Mouse (Mus musculus) left cerebral cortex, postnatal 25 days (tissue): ENCODE results near the gene Tmem102. TPM values are rescaled to one million over a fixed set of nuclear protein-coding genes. Genes with fewer than 3 reads are reported as not detected.

ENCODE experiments used
- DNase-seq, 2 experiments: peaks; one replicate each; pipeline ENCODE4 v3.0.0; 2022; ENCODE audit warnings: low spot score in 2 of 2, mixed read lengths in 1 of 2
- intact Hi-C: fragments of 180-260 bp; cut with DNase I; formaldehyde crosslinking; loops from one replicate; pipeline ENCODE4 v1.15.1; 2025
- total RNA-seq, 2 experiments: library from RNA; stranded (reverse); gene quantifications; 2 replicates each; pipeline ENCODE4 v1.2.3; 2021

The Tmem102 gene
- total RNA-seq, 2 experiments from 2014 or later = not detected

- intact Hi-C loops = loop anchor here (1.0 to 2.0 kb wide), 2 partner anchors 7 to 71 kb away; partner anchors contain the start of genes Nlgn2 and Polr2a
- peak in 1 of 2 experiments; percentile 39 for DNase-seq
Measured at GRCm38 (mm10) chr11:69765221-69766125, 40.0 kb downstream of the Tmem102 start, which contains the start of gene Zbtb4. Zbtb4 (plus strand) TSS chr11:69765912.

GRCm38 (mm10) chr11:69763551-69763950, 41.9 kb downstream of the Tmem102 start:
- DNase-seq = no peak
- intact Hi-C loops = no loop called here

- intact Hi-C loops = no loop called here
- no peak for DNase-seq
Measured at GRCm38 (mm10) chr11:69761868-69762267, 43.6 kb downstream of the Tmem102 start, which contains the start of gene Slc35g3. Slc35g3 (minus strand) TSS chr11:69761968.

DNA sequence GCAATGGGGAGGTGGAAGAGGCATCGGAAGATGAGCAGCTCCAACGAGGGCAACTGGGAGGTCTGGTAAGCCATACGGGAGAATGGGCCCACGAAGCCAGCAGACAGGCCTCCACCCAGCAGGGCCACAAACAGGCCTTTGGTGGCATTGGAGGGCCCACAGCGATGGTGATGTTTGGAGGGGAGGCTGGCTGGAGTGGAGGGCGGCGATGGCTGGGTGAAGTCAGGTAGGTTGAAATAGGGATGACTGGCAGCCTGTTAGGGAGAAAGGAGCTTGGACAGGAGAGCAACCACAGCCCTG, 44.6 kb downstream of the Tmem102 start:
- intact Hi-C loops = no loop called here
- DNase-seq = no peak

DNA sequence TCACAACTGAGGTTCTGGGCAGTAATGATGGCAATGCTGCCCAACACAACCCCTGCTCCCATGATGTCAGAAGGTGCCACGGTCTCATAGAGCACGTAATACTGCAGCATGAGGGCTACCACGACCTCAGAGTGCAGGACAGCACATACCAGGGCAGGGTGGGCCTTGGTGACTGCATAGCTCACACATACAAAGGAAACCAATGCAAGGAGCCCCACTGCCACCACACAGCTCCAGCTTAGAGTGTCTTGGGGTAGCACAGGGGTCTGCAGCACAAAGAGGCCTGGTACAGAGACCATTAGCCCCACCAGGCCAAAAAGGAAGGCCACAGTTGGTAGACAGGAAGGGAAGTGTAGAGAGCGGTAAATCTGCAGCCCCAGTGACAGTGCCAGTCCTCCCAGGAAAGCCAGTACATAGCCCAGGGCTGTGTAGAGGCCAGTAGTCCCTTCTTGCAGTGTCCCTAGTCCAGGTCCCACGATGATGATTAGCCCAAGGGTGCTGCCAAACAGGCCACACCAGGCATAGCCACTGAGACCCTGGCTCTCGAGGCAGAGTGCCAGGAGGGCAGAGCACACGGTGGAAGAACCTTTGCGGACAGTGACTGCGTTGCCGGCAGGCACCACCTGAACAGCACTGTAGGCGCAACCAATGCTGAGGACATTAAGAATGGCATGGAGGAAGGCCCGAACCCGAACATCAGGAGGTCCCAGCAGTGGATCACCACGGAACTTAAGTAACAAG, 45.1 kb downstream of the Tmem102 start:
- intact Hi-C loops = no loop called here

DNA sequence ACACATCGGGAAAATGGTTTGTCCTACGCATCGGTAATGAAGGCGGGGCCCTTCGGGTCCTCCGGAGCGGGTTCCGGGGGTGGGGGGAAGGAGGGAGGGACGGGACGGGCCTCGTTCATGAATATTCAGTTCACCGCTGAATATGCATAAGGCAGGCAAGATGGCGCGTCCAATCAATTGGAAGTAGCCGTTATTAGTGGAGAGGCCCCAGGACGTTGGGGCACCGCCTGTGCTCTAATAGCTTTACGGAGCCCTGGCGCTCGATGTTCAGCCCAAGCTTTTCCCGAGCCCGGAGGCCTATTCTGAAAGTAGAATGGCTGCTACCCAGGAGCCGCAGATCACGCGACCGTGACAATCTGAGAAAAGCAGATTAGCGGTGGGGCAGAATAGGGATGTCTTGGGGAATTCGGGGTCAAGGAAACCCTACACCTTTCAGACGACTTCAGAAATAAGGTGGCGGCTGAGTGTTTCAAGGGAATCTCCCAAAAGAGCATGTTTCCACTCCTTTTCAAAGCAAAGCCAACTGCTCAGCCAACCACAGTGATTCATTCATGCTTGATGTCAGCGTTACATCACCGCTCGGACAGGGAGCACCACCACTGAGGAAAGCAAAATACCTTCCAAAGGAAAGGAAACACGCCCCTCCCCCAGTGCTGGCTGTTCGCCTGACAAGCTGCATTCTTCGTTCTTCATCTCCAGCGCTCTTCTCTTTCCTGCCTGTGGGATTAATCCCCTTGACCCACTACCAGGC, 46.3 kb downstream of the Tmem102 start:
- peak; percentile 86 to 96 for DNase-seq
- intact Hi-C loops = loop anchor here (1.0 to 2.0 kb wide), 5 partner anchors 7 to 118 kb away; partner anchors contain the start of genes Nlgn2 and Senp3

More for the DNA sequence above, 45.1 kb downstream of the Tmem102 start:
- DNase-seq = no peak

DNA sequence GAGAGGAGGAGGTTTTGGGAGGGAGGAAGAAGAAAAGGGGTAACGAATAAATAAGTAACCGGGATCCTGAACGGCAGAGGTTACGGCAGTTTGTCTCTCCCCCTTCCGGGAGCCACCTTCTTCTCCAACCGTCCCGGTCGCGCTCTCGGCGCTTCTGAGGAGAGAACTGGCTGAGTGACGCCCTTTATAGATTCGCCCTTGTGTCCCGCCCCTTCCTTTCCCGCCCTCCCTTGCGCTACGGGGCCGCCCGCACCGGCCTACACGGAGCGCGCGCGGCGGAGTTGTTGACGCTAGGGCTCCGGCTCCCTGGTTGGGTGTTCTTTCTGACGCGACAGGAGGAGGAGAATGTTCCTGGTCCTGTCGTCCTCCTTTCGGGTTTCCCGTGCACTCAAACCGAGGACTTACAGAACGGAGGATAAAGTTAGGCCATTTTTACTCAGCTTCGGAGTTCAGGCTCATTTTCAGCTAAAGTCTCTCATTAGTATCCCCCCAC, 46.9 kb downstream of the Tmem102 start, which contains the start of gene Polr2a:
Polr2a (minus strand) TSS at position 160 of the 493 bp plus-strand sequence.
- peak; percentile 99 for DNase-seq
- intact Hi-C loops = loop anchor here (1.0 to 2.0 kb wide), 5 partner anchors 8 to 118 kb away; partner anchors contain the start of genes Nlgn2 and Senp3

GRCm38 (mm10) chr11:69758090-69758456, 47.4 kb downstream of the Tmem102 start:
- intact Hi-C loops = loop anchor here (1.0 to 2.0 kb wide), 5 partner anchors 8 to 119 kb away; partner anchors contain the start of genes Nlgn2 and Senp3
- DNase-seq = peak; percentile 97

DNA sequence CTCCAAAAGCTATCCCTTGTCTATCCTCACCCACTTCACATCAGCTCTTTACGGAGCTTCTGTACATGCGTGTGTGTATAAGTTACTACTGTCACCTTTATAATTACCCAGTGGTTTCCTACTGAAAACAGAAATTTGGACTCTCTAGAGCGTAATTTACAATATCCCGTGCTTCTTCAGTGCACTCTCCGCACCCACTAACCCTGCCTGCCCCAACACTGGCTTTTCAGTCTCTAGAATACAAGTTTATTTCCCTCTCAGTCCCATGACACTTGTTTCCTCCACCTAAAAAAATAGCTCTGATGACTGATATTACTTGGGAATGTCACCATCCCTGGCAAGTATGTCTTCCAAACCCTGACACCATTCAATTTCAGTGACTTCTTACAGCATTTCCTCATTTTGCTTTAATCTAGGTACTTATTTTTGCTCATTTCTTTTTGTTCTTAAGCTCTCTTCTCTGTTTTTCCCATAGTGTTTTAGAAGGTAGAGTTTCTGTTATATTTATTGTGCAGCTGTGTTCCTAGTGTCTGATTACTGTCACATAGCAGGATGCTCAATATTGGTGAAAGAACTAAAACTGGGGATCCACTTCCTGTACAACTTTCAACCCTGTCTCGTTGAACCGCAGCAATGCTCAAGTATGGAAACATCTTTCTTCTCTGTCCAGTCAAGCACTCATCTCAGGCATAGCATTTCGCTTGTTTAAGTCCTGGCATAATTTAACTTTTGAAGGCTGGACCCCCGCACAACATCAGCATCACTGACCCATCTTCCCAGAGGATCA, 47.9 kb downstream of the Tmem102 start:
- no peak for DNase-seq
- intact Hi-C loops = loop anchor here (1.0 to 2.0 kb wide), 5 partner anchors 9 to 119 kb away; partner anchors contain the start of genes Nlgn2 and Senp3

- intact Hi-C loops = no loop called here
Measured at GRCm38 (mm10) chr11:69754701-69755100, 50.7 kb downstream of the Tmem102 start.

GRCm38 (mm10) chr11:69754233-69754632, 51.2 kb downstream of the Tmem102 start:
- intact Hi-C loops = no loop called here
- DNase-seq = no peak

More at GRCm38 (mm10) chr11:69754701-69755100, 50.7 kb downstream of the Tmem102 start:
- peak in 1 of 2 experiments; percentile 55 for DNase-seq

Other genes starting within 250 kb of the Tmem102 start
- 10 to 100 TPM; 57.5 to 60.4 TPM for gene Efnb3, start 245.4 kb downstream of the Tmem102 start, total RNA-seq
- 10 to 100 TPM; 10.1 to 10.4 TPM for gene Wrap53, start 225.4 kb downstream of the Tmem102 start, total RNA-seq
- 10 to 100 TPM; 18.7 to 21.1 TPM for gene Trp53, start 225.3 kb downstream of the Tmem102 start, total RNA-seq
- gene Atp1b2, start 199.7 kb downstream of the Tmem102 start, total RNA-seq = 100 to 1,000 TPM; 403 to 438 TPM
- not detected for gene Shbg, start 187.7 kb downstream of the Tmem102 start, total RNA-seq
- gene Sat2, start 183.6 kb downstream of the Tmem102 start, total RNA-seq = 1 to 10 TPM; 7.4 to 7.7 TPM
- 100 to 1,000 TPM; 122 to 133 TPM for gene Fxr2, start 172.6 kb downstream of the Tmem102 start, total RNA-seq
- gene Sox15, start 150.3 kb downstream of the Tmem102 start, total RNA-seq = not detected
- 10 to 100 TPM; 59.1 to 59.7 TPM for gene Mpdu1, start 143.0 kb downstream of the Tmem102 start, total RNA-seq
- gene Cd68, start 139.5 kb downstream of the Tmem102 start, total RNA-seq = 10 to 100 TPM; 17.5 to 19.6 TPM
- gene Eif4a1, start 133.2 kb downstream of the Tmem102 start, total RNA-seq = 100 to 1,000 TPM; 323 to 328 TPM
- 10 to 100 TPM; 94.3 to 97.5 TPM for gene Senp3, start 123.5 kb downstream of the Tmem102 start, total RNA-seq
- 1 to 10 TPM; 2.0 to 2.7 TPM for gene Tnfsf13, start 119.8 kb downstream of the Tmem102 start, total RNA-seq
- gene Tnfsf12, start 109.8 kb downstream of the Tmem102 start, total RNA-seq = 1 to 10 TPM; 8.6 to 8.9 TPM
- 1 to 10 TPM; 1.9 to 2.2 TPM for gene Tnfsfm13, start 109.5 kb downstream of the Tmem102 start, total RNA-seq
- 10 to 100 TPM; 53.3 to 53.6 TPM for gene Polr2a, start 47.0 kb downstream of the Tmem102 start, total RNA-seq
- gene Slc35g3, start 43.7 kb downstream of the Tmem102 start, total RNA-seq = not detected
- 100 to 1,000 TPM; 110 to 114 TPM for gene Zbtb4, start 39.7 kb downstream of the Tmem102 start, total RNA-seq
- gene Chrnb1, start 9.7 kb downstream of the Tmem102 start, total RNA-seq = 1 to 10 TPM; 1.3 to 2.0 TPM
- 10 to 100 TPM; 14.9 to 17.2 TPM for gene Fgf11, start 3.8 kb downstream of the Tmem102 start, total RNA-seq
- not detected for gene Gm39566, start 9.7 kb upstream of the Tmem102 start, total RNA-seq
- gene Spem2, start 12.8 kb upstream of the Tmem102 start, total RNA-seq = not detected
- under 1 TPM in 1 of 2 experiments, not detected in 1; 0.43 TPM for gene Spem1, start 16.6 kb upstream of the Tmem102 start, total RNA-seq
- 100 to 1,000 TPM; 233 to 248 TPM for gene Nlgn2, start 32.2 kb upstream of the Tmem102 start, total RNA-seq
- 100 to 1,000 TPM; 129 to 134 TPM for gene Tmem256, start 32.9 kb upstream of the Tmem102 start, total RNA-seq
- gene Plscr3, start 40.8 kb upstream of the Tmem102 start, total RNA-seq = 10 to 100 TPM; 15.6 to 19.2 TPM
- under 1 TPM in 1 of 2 experiments, not detected in 1; 0.27 TPM for gene Tnk1, start 53.1 kb upstream of the Tmem102 start, total RNA-seq
- not detected for gene Tmem95, start 72.4 kb upstream of the Tmem102 start, total RNA-seq
- 1 to 10 TPM; 1.1 to 1.2 TPM for gene Kctd11, start 75.8 kb upstream of the Tmem102 start, total RNA-seq
- gene Acap1, start 89.9 kb upstream of the Tmem102 start, total RNA-seq = not detected
- under 1 TPM; 0.55 to 0.60 TPM for gene 2810408A11Rik, start 95.4 kb upstream of the Tmem102 start, total RNA-seq
- 100 to 1,000 TPM; 113 to 117 TPM for gene Neurl4, start 95.4 kb upstream of the Tmem102 start, total RNA-seq
- gene Gps2, start 108.3 kb upstream of the Tmem102 start, total RNA-seq = 10 to 100 TPM; 26.9 to 33.2 TPM
- 100 to 1,000 TPM; 425 to 450 TPM for gene Eif5a, start 116.3 kb upstream of the Tmem102 start, total RNA-seq
- 10 to 100 TPM in 1 of 2 experiments, 1 to 10 TPM in 1; 6.1 to 10.7 TPM for gene Ybx2, start 130.2 kb upstream of the Tmem102 start, total RNA-seq
- gene Slc2a4, start 142.6 kb upstream of the Tmem102 start, total RNA-seq = 1 to 10 TPM; 2.3 to 3.5 TPM
- not detected for gene Cldn7, start 159.2 kb upstream of the Tmem102 start, total RNA-seq
- gene Ctdnep1, start 175.5 kb upstream of the Tmem102 start, total RNA-seq = 100 to 1,000 TPM; 117 to 129 TPM
- 100 to 1,000 TPM; 106 to 109 TPM for gene Elp5, start 176.9 kb upstream of the Tmem102 start, total RNA-seq
- 100 to 1,000 TPM; 217 to 218 TPM for gene Gabarap, start 185.5 kb upstream of the Tmem102 start, total RNA-seq
- 10 to 100 TPM; 44.6 to 47.5 TPM for gene Phf23, start 190.2 kb upstream of the Tmem102 start, total RNA-seq
- 10 to 100 TPM; 26.1 to 32.2 TPM for gene Dvl2, start 195.0 kb upstream of the Tmem102 start, total RNA-seq
- gene Acadvl, start 209.8 kb upstream of the Tmem102 start, total RNA-seq = 10 to 100 TPM; 57.4 to 59.3 TPM
- gene Dlg4, start 211.3 kb upstream of the Tmem102 start, total RNA-seq = 100 to 1,000 TPM; 931 to 954 TPM
- gene Asgr1, start 248.5 kb upstream of the Tmem102 start, total RNA-seq = 1 to 10 TPM; 1.7 to 3.1 TPM